Mouse (Mus musculus) gastrocnemius, postnatal 25 days (tissue): ENCODE results near the gene Ccdc88b. TPM values are rescaled to one million over a fixed set of nuclear protein-coding genes. Genes with fewer than 3 reads are reported as not detected.
"Not testable (repeated sequence)": the region's sequence is repeated elsewhere in the genome, so short reads cannot be mapped to it uniquely, and the experiment has no call there.

Source experiments
- DNase-seq: peaks from one replicate; pipeline ENCODE4 v3.0.0; 2022
- long read RNA-seq, 2 experiments: library from polyadenylated mRNA; stranded (forward); transcript quantifications; one replicate each; pipeline ENCODE4 v2.0.0; 2021
- total RNA-seq, 2 experiments: library from RNA; stranded (reverse); gene quantifications; 1 replicate in 1 of 2; 2 replicates in 1 of 2; pipeline ENCODE4 v1.2.3; 2021

Gene Ccdc88b
- under 1 TPM; 0.40 to 0.41 TPM for total RNA-seq
- long read RNA-seq, experiment 1, partial matches to known transcripts, result 0 of 1 reads
- long read RNA-seq, experiment 1, other reads (novel, unspliced or antisense), result 1 of 1 reads
- long read RNA-seq, experiment 2, partial matches to known transcripts, result 1 of 1 reads
- long read RNA-seq, experiment 2, other reads (novel, unspliced or antisense), result 0 of 1 reads

DNA sequence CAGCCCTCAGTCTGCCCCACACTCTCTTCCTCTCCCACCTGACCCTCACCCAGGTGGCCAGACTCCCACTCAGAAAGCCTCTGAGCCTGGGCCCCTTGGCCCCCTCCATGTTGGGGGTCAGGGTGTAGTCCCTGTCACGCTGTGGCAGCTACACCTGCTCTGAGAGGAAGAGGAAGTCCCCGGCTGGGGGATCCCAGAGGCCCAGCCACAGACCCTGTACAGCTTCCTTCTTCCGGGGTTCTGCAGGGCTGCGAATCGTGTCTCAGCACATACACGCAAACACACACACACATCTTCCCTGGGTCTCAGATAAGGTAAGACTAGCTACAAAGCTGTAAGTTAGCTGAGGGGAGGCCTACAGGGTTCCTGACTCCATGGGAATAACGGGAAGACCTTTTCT is at the start of gene Ccdc88b:
Gene Ccdc88b (minus strand): TSS at position 181 of the 400 bp plus-strand sequence.
- no peak for DNase-seq

DNA sequence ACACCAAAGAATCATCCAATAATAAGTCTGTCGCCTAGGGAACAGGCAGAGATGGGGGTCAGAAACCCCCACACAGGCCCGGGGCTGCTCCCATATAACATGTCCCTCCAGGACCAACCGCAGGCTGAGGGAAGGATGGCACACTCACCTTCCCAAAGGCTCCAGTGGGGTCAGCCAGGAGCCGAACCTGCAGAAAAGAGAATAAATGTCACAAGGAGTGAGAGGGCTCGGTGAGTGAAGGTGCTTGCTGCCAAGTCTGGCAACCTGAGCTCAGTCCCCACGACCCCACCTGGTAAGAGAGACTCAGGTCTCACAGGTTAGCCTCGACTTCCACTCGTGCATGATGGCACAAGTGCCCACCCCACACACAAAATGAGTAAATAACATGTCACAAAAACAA is 49.1 kb upstream of the Ccdc88b start:
- no peak for DNase-seq

DNA sequence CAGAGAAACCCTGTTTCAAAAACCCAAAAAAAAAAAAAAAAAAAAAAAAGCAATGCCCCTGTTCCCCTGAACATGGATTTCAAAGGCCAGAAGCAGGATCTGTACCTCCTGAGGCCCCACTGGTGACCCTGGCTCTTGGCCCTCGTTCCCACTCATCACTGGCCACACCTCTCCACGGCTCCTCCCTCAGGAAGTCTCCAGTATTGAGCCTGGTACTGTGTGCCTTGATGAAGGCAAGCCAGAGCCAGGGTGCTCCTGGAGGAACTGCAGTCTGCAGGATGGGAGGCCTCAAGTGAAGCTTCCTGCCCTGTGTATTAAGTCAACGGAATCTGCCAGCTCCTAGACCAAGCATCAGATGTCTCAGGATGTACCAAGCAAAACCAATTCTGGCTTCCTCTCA is 48.2 kb upstream of the Ccdc88b start:
- DNase-seq, result no peak

DNA sequence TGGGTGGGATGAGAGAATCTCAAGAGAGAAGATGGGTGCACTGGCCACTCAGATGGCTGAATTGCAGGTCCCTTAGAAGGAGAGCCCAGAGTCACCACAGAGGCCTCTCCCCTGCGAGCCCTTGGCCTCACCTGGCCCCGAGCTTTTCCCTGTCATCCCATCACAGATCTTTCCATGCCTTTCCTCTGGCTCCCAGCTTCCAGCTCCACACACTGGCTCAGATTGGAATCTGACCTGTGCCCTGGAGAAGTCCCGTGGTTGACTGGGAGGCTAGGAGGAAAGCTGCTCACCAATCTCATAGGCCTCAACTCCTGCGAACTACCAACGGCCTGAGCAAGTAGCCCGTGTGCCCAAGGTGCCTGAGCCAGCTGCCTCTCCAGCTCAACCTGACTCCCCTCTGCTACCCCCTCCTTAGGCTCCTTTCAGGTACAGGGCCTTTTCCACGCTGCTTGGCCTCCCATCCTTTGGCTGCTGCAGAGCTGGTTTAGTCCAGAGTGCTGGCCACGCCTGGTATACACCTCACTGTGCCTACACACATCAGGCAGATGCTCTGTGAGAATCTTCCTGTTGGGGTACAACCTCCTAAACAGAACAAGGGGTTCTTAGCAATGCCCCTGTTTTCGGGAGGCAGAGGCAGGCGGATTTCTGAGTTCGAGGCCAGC is 47.6 kb upstream of the Ccdc88b start:
- DNase-seq, result no peak

DNA sequence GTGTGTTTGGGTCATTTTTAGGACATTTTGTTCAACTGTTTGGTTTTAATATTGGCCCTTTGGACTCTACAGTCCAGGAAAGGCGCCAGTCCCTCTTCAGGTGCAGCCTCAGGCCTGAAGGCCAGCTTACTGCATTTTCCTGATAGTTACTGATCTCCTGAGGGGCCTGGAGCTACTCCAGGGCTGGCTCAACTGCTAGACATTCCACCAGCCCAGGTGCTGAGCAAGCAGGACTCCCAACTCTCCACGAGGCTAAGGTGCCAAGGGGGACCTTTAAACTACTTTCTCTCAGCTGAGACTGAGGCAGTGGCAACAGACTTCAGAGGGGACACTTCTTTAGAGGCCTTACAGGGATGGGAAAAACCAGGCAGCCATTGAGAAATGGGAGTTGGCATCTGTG is 46.8 kb upstream of the Ccdc88b start:
- DNase-seq, result no peak

DNA sequence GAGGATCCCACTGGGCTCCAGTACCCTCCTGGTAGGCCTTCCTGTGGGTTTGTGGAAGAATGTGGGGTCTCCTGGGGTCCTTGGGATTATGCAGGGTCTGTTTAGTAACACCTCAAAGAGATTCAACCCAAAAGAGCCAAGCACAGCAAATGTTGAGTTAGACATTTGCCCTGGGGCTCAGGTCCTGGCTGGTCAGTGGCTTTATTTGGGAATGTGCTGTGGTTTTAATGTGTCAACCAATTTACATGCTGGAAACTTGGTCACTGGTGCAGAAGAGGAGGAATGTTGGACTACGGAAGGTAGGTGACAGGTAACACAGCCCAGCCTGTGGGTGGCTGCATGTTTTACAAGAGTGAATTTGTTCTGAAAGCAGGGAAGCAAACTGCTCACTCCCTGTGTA is 45.0 kb upstream of the Ccdc88b start:
- no peak for DNase-seq

DNA sequence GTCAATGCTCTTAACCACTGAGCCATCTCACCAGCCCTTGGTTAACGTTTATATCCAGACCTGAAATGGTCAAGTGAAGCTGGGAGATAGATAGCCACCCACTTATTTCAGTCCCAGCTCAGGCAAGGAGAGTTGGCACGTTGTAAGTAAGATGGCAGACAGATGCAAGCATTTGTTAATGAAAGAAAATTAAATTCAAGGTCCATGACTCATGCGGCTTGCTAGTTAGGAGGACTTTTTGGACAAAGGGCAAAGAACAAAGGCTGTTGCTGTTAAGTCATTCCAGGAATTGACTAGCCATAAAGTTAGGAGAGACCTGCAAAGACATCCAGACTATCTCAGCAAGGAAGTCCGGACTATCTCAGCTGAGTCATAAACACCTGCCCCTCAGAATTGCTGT is 41.6 kb upstream of the Ccdc88b start:
- no peak for DNase-seq

DNA sequence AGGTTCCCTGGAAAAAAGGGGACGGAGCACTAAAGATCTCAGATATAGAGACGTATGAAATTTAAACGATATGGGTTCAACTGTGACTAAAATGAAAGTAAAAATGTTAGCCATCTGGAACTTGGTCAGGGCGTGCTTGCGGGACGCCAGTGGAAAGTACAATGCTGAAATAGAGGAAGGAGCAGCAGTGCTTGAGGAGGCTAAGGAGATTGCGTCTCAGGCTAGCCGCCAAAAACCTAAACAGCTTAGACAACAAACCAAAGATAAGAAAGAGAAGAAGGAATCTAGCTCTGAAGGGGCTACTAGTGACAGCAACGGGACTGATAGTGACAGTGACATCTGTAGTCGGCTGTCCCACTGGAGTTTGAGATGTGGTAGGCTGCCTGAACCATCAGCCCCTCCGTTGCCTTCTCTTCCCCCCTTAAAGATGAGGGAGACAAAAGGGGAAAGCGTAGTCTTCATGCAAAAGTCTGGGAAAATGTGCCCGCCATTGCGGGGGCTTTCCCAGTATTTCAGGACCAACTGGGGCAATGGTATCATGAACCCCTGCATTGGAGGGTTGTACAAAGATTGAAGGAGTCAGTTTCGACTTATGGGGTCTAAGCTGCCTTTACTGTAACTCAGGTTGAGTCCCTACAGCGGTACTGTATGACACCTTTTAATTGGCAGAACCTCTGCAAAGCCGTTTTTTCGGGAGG is 37.7 kb upstream of the Ccdc88b start:
- DNase-seq, result not testable (repeated sequence)

DNA sequence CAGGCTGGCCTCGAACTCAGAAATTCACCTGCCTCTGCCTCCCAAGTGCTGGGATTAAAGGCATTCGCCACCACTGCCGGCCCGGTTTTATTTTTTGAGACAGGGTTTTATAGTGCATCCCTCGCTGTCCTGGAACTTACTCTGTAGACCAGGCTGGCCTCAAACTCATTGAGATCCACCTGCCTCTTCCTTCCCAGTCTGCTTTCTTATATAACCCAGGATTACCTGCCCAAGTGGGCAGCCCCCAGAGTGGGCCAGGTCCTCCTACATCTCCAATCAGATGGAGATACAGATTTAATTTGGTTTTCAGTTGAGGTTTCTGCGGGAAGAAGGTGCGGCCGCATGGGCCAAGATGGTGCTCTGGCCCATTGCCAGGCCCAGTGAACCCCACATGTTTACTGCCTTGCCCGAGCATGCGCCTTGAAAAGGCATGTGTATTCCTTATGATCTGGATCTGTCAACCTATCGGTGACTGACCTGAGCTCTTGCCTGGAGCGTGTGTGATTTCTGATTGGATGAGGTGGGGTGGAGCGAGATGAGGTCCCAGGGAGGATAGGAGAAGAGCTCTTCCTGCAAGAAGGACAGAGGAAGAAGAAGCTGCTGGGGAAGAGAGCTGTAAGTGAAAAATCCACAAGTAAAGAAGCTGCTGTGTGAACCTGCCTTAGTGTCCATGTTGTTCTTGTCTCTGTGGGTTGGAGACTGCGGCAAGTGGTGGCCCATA is 35.9 kb upstream of the Ccdc88b start:
- DNase-seq, result no peak

DNA sequence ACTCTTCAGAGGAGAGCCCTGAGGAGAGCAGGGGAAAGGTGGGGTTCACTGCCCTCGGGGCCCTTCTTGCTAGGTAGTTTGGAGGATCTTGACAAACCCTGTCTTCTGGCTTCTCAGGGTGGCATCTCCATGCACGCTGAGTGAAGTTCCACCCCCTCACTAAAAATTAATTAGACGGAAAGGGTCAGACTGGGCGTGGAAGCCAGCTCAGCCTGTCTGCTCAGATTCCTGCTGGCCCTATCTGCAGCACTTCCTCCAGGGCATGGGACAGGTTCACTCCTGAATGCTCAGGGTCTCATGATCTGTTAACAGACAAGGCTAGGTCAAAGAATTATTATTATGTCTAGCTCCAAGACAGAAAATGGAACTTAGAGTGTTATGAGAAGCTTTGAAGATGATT is 34.5 kb upstream of the Ccdc88b start:
- no peak for DNase-seq

DNA sequence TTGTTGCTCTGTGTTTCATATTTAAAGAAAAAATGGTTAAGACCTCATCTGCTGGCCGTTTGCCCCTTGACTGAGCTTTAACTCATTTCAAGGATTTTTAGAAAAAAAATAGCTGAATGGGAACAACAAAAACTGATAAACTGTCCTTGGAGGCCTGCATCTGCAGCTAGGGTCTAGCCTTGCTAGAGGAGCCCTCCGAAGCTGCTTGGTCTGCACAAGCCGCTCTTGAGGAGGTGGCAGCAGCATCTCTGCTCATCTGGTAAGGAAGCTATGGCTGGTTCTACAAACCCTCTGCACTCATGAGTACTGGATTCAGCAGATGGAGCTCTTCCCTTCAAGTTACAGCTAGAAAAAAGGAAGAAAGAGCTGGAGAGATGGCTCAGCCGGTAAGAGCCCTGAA is 20.0 kb upstream of the Ccdc88b start:
- no peak for DNase-seq

DNA sequence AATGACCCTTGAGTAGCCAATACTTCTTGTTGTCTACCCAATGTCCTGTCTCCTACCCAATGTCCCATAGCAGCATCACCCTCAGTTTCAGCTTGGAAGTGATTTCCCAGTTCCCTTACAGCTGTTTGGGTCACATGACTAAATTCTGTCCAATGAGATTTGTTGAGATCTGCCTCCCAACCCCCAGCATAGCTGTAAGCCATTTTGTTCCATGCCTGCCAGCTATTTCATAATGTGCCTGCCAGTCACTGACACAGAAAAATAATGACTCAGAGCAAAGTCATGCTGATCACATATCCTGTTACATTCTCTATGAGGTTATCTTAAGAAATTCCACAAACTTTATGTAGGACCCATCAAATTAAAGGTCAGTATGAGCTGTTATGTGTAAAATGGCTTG is 18.8 kb upstream of the Ccdc88b start:
- no peak for DNase-seq

DNA sequence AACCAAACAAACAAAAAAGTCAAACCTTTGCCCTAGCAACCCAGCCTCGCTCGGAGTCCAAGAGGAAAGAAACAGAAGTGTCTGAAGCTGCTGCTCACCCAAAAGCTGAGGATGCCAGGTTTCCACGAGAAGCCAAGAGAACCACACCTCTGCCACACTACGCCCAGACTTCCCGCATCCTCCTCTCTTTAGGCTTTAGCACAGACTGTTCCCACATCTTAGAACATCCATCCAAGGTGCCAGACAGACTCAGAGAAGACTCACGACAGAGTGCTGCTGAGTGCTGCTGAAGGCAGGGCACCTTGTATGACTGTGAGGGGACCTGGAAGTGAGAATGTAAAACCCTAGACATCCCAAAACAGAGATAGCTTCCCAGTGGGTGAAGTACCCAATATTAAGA is 17.8 kb upstream of the Ccdc88b start:
- no peak for DNase-seq

DNA sequence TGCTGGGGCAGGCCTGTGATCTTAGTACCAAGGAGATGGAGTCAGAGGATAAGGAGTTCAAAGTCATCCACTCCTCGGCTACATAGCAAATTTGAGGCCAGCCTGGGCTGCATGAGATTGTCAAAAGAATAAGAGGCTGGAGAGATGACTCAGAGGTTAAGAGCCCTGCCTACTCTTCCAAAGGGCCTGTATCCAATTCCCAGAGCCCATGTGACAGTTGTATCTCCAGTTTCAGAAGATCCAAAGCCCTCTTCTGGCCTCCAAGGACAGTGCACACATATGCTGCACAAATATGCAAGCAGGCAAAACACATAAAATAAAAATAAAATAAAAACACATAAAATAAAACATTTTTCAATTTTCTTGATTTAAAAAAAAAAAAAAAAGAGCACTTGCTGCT is 16.2 kb upstream of the Ccdc88b start:
- no peak for DNase-seq

DNA sequence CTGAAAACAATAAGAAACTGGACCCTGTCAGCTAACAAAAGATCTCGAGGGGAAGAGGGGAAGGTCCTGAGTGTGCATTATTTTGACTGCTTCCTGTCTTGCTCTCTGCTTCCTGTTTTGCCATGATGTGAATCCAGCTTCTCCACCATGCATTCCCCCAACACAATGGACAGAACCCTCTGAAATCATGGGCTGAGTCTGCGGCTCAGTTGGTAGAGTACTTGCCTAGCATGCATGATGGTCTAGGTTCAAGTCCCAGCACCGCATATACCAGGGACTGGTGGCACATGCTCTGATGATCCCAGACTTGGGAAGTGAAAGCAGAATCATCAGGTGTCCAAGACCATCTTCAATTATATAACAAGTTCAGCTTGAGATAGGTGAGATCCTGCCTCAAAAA is 14.7 kb upstream of the Ccdc88b start:
- no peak for DNase-seq

DNA sequence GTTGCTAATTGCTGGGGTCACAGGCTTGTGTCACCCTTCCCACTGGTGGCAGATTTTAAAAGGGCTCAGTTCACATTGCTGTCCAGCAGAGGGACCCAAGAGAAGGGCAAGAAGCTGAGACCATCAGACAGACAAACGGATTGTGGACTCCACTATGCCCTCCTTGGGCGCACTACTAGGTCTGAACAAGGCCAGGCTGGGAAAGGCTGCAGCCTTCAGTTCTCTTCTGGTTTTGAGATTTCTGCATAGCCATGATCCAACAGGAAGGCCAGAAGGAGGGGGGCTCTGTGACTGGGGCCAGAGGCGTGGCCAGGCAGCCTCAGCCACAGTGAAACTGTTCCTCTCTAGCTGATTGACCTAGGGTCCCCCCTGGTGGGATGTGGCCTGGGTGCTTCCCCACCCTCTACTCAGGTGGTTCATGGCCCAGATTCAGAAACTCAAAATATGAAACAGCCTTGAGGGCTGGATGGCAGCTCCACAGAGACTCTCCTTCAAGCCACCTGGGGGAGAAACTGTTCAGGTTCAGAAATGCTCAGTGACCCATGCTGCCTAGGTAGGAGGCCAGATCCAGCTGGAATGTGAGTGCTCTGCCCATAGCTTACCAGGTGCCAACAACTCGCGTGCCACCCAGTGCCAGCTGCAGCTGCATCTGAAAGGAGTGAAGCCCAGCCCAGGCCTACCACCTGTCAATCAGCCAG is 13.7 kb upstream of the Ccdc88b start:
- DNase-seq, result no peak

DNA sequence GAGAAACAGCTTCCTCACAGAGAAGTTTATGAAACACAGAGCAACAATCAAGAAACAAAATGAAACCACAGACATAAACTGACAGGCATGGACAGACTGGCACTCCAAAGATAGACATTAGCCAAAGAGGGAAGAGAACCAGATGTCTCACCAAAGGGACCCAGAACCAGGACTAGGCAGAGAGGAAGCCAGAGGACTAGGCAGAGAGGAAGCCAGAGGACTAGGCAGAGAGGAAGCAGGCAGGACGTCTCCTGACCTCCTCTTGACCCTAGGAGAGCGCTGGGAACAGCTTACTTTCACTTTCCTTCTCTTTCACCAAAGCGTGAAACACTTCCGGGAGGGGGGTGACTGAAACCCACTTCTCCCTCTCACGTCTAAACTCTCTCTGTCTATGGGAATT is 11.3 kb upstream of the Ccdc88b start:
- DNase-seq, result peak; percentile 55

DNA sequence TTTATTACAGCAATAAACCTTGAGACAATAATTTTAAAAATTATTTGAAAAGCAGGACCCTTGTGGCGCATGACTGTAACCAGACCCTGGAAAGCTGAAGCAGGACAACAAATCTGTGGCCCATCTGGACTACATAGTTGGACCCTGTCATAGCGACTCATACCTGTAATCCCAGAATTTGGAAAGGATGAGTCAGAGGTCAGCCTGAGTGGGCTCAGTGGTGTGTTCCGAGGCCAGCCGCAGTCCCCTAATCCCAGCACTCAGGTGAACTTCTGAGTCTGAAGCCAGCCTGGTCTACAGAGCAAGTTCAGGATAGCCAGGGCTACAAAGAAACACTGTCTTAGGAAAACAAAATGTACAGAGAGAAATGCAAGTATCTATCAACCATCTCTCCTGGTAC is 3.4 kb upstream of the Ccdc88b start:
- DNase-seq, result no peak

DNA sequence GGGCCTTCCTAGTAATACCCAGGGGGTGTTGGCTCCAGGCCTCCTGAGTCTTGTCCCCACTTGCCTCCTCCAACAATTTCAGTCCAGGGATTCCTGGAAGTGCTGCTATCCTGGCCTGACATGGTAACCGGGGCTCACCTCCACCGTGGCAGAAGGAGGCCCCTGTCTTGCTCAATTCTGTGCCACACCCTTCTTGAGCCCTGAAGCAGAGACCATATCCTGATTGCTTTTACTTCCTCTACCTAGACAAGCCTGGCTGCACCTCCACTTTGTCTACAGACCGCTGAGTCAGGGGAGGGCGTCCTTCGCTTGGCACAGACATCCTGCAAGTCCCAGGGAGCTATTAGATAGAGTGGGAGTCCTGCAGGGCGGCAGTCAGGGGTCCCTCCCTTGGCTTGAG is 2.7 kb upstream of the Ccdc88b start:
- no peak for DNase-seq

DNA sequence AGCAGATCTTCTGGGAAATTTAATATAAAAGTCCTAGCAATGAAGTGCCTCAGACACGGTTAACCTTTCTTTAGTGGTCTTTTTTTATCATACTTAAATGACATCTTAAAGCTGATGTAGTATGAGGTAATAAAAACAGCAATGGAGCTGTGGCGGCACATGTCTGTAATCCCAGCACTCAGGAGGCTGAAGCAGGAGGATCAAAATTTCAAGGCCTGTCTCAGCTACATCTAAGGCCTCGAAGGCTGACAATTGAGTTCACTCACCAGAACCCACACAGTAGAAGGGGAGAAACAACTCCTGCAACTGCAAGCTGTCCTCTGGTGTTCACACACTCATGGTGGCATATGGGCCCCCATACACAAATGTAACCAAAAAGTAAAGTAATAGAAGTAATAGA is 2.0 kb upstream of the Ccdc88b start:
- no peak for DNase-seq

DNA sequence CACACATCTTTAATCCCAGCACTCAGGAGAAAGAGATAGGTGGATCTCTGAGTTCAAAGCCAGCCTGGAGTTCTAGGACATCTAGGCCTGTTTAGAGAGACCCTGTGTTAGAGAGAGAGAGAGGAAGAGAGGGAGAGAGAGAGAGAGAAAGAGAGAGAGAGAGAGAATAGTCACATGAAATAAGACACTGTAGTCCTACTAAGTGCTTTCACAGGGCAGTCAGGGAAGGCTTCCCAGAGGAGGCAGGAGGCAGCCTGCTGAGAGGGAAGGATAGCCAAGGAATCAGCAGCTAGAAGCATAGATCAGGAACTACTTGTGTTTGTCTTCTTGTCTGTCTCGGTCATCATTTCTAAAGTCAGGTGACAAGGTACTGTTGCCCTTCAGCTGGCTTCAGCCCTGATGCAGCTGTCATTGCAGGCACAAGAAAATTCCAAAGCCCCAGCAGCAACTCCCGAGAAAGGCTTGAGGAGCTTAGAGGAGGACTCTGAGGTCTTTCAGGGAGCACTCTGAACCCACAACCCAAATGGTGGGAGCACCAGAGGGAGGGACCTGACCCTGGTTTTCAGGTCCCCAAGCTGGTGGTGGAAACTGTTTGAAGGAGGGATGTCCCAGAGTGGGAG is 1.1 kb upstream of the Ccdc88b start:
- no peak for DNase-seq

DNA sequence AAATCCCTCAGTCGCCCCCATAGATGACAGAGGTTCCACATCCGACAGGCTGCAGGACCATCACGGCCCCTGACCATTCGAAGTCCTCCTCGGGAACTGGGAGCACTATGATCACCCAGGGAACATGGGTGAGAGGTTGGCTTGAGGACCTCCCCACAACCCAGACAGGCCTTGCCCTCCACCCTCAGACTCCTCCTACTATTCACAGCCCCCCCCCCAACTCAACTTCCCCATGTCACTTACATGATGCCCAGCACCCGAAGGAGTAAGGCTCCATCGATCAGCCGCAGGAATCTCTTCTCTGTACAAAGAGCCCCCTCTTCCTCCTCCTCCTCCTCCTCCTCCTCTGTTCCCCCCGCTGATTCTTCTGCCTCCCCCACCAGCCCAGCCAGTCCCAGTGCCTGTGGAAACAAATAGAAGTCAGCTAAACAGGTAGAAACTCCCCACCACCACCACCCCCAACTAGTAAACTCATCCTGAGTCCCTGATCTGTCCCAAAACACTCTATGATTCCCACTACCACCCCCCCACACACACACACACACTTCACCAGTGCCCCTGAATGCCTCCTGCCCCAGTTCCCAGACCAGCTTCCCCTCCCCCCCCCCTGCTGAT is 513 bp downstream of the Ccdc88b start:
- no peak for DNase-seq
